Mouse (Mus musculus) neural tube, embryonic 11.5 days (tissue): ENCODE data around the gene Enthd1. TPM values are rescaled to one million over a fixed set of nuclear protein-coding genes. Genes with fewer than 3 reads are reported as not detected.

ENCODE experiments used
- ATAC-seq: fragments of 200-750 bp; cut with Nextera tagmentation; 2 replicates; pipeline ENCODE4 v1.8.0; 2017; ENCODE audit warnings: moderate number of reproducible peaks, mild to moderate bottlenecking, moderate TSS enrichment, moderate library complexity; ENCODE audit not compliant: insufficient read depth, low FRiP score, low TSS enrichment
- DNase-seq: peaks from one replicate; pipeline ENCODE4 v3.0.0-alpha.2; 2015; ENCODE audit warnings: low spot score
- H3K27ac ChIP-seq: fragments of 300-500 bp; sonication (generic); 2 replicates; pipeline ENCODE4 v1.5.1; 2014; ENCODE audit warnings: low read depth, mild to moderate bottlenecking, low read length
- H3K27me3 ChIP-seq: fragments of 300-500 bp; sonication (generic); 2 replicates; pipeline ENCODE4 v1.6.1; 2014; ENCODE audit warnings: mild to moderate bottlenecking, low read length, mixed read lengths; ENCODE audit not compliant: control insufficient read depth, insufficient read depth
- H3K36me3 ChIP-seq: fragments of 300-500 bp; sonication (generic); 2 replicates; pipeline ENCODE4 v1.6.1; 2014; ENCODE audit warnings: mild to moderate bottlenecking, low read length, moderate library complexity, mixed read lengths; ENCODE audit not compliant: control insufficient read depth, insufficient read depth
- H3K4me1 ChIP-seq: fragments of 300-500 bp; sonication (generic); 2 replicates; pipeline ENCODE4 v1.6.1; 2014; ENCODE audit warnings: low read length, mixed read lengths; ENCODE audit not compliant: control insufficient read depth, insufficient read depth
- H3K4me2 ChIP-seq: fragments of 300-500 bp; sonication (generic); 2 replicates; pipeline ENCODE4 v1.6.1; 2014; ENCODE audit warnings: low read depth, mild to moderate bottlenecking, moderate library complexity
- H3K4me3 ChIP-seq: fragments of 300-500 bp; sonication (generic); 2 replicates; pipeline ENCODE4 v1.5.1; 2014; ENCODE audit warnings: low read depth, low read length
- H3K9ac ChIP-seq: fragments of 300-500 bp; sonication (generic); 2 replicates; pipeline ENCODE4 v1.6.1; 2014; ENCODE audit warnings: mild to moderate bottlenecking, low read length
- H3K9me3 ChIP-seq: fragments of 300-500 bp; sonication (generic); 2 replicates; pipeline ENCODE4 v1.6.1; 2016; ENCODE audit warnings: low read length; ENCODE audit not compliant: control insufficient read depth
- WGBS: fragments of 180-500 bp; shearing (Covaris S2); extraction: QIAGEN DNeasy Blood & Tissue Kit; methylation state at CpG from one replicate; pipeline ENCODE4 v1.1.7; 2014; 5-methylcytosine and 5-hydroxymethylcytosine counted together
- polyA plus RNA-seq: library from polyadenylated mRNA; unstranded; fragments of >200 nt; fragmentation: Nextera tagmentation; extraction: Ambion mirVana; gene quantifications from 2 replicates; pipeline ENCODE4 v1.2.1, GENCODE M21; 2014

Enthd1 gene
- polyA plus RNA-seq, 1 experiment from 2014 or later = not detected

- Histone ChIP-seq H3K4me1 (no peaks in the 10 kb centered on the region), H3K4me3 (no peak overlapping the region), H3K36me3 (no peaks in the 10 kb centered on the region), H3K4me2 (no peak overlapping the region), H3K27me3 (no peaks in the 10 kb centered on the region), H3K9ac (no peak overlapping the region), H3K9me3 (no peaks in the 10 kb centered on the region), H3K27ac (no peak overlapping the region)
- 83% methylated on average over 7 of the region's 7 CpGs for WGBS
- no peak for ATAC-seq
- DNase-seq = no peak
Measured at GRCm38 (mm10) chr15:80569205-80569604, 4.2 kb upstream of the Enthd1 start.

GRCm38 (mm10) chr15:80567731-80568130 lies 2.8 kb upstream of the Enthd1 start:
- Histone ChIP-seq H3K27me3 (no peaks in the 10 kb centered on the region), H3K4me2 (no peak overlapping the region), H3K4me3 (no peak overlapping the region), H3K9me3 (no peaks in the 10 kb centered on the region), H3K36me3 (no peaks in the 10 kb centered on the region), H3K27ac (no peak overlapping the region), H3K4me1 (no peaks in the 10 kb centered on the region), H3K9ac (no peak overlapping the region)
- WGBS = 85% methylated on average over 4 of the region's 4 CpGs
- ATAC-seq (no peak), DNase-seq (no peak)

- ATAC-seq (no peak), DNase-seq (no peak)
- H3K4me2 ChIP-seq = no peak overlapping the region
- H3K4me3 ChIP-seq = no peak overlapping the region
- H3K27me3 ChIP-seq = no peaks in the 10 kb centered on the region
- no peak overlapping the region for H3K27ac ChIP-seq
- no peaks in the 10 kb centered on the region for H3K36me3 ChIP-seq
- H3K9me3 ChIP-seq = no peaks in the 10 kb centered on the region
- no peaks in the 10 kb centered on the region for H3K4me1 ChIP-seq
- no peak overlapping the region for H3K9ac ChIP-seq
- WGBS = 67% methylated on average over 3 of the region's 3 CpGs
Measured at GRCm38 (mm10) chr15:80567139-80567538, 2.2 kb upstream of the Enthd1 start.

- DNase-seq = no peak
- Histone ChIP-seq H3K4me2 (no peak overlapping the region), H3K9me3 (no peaks in the 10 kb centered on the region), H3K27ac (no peak overlapping the region), H3K36me3 (no peaks in the 10 kb centered on the region), H3K27me3 (no peaks in the 10 kb centered on the region), H3K9ac (no peak overlapping the region), H3K4me1 (no peaks in the 10 kb centered on the region), H3K4me3 (no peak overlapping the region)
- no peak for ATAC-seq
- WGBS = 92% methylated on average over 6 of the region's 6 CpGs
Measured at GRCm38 (mm10) chr15:80566696-80567095, 1.7 kb upstream of the Enthd1 start.

- 90% methylated on average over 6 of the region's 6 CpGs for whole genome bisulfite sequencing
- H3K27me3 ChIP-seq = no peaks in the 10 kb centered on the region
- no peaks in the 10 kb centered on the region for H3K4me1 ChIP-seq
- H3K4me2 ChIP-seq = no peak overlapping the region
- no peak overlapping the region for H3K4me3 ChIP-seq
- no peaks in the 10 kb centered on the region for H3K9me3 ChIP-seq
- no peak for DNase-seq
- H3K9ac ChIP-seq = no peak overlapping the region
- no peaks in the 10 kb centered on the region for H3K36me3 ChIP-seq
- H3K27ac ChIP-seq = no peak overlapping the region
- no peak for ATAC-seq
Measured at GRCm38 (mm10) chr15:80563634-80564208, 1.2 kb downstream of the Enthd1 start.

GRCm38 (mm10) chr15:80562446-80562845 lies 2.5 kb downstream of the Enthd1 start:
- no peaks in the 10 kb centered on the region for H3K9me3 ChIP-seq
- WGBS = 90% methylated on average over 3 of the region's 3 CpGs
- H3K4me1 ChIP-seq = no peaks in the 10 kb centered on the region
- DNase-seq (no peak), ATAC-seq (no peak)
- no peak overlapping the region for H3K27ac ChIP-seq
- H3K4me2 ChIP-seq = no peak overlapping the region
- H3K27me3 ChIP-seq = no peaks in the 10 kb centered on the region
- H3K36me3 ChIP-seq = no peaks in the 10 kb centered on the region
- H3K4me3 ChIP-seq = no peak overlapping the region
- no peak overlapping the region for H3K9ac ChIP-seq

GRCm38 (mm10) chr15:80560646-80561580 lies 4.0 kb downstream of the Enthd1 start:
- Histone ChIP-seq H3K4me2 (no peak overlapping the region), H3K27me3 (no peaks in the 10 kb centered on the region), H3K36me3 (no peaks in the 10 kb centered on the region), H3K4me1 (no peaks in the 10 kb centered on the region), H3K9me3 (no peaks in the 10 kb centered on the region), H3K9ac (no peak overlapping the region), H3K27ac (no peak overlapping the region), H3K4me3 (no peak overlapping the region)
- WGBS = 72% methylated on average over 15 of the region's 15 CpGs
- ATAC-seq (no peak), DNase-seq (no peak)

GRCm38 (mm10) chr15:80559978-80560377 lies 5.0 kb downstream of the Enthd1 start:
- H3K27ac ChIP-seq = no peak overlapping the region
- no peaks in the 10 kb centered on the region for H3K27me3 ChIP-seq
- no peak overlapping the region for H3K4me2 ChIP-seq
- no peaks in the 10 kb centered on the region for H3K36me3 ChIP-seq
- no peak overlapping the region for H3K9ac ChIP-seq
- DNase-seq (no peak), ATAC-seq (no peak)
- WGBS = 68% methylated on average over 14 of the region's 14 CpGs
- no peaks in the 10 kb centered on the region for H3K9me3 ChIP-seq
- H3K4me3 ChIP-seq = no peak overlapping the region
- no peaks in the 10 kb centered on the region for H3K4me1 ChIP-seq

GRCm38 (mm10) chr15:80559534-80559933 lies 5.4 kb downstream of the Enthd1 start:
- no peaks in the 10 kb centered on the region for H3K4me1 ChIP-seq
- H3K36me3 ChIP-seq = no peaks in the 10 kb centered on the region
- H3K4me3 ChIP-seq = no peak overlapping the region
- DNase-seq (no peak), ATAC-seq (no peak)
- 63% methylated on average over 12 of the region's 12 CpGs for WGBS
- H3K4me2 ChIP-seq = no peak overlapping the region
- H3K27ac ChIP-seq = no peak overlapping the region
- no peaks in the 10 kb centered on the region for H3K9me3 ChIP-seq
- H3K27me3 ChIP-seq = no peaks in the 10 kb centered on the region
- no peak overlapping the region for H3K9ac ChIP-seq
